Mouse (Mus musculus) heart, postnatal 36 days (tissue): Measurements from ENCODE around the gene Rpa1. TPM values are rescaled to one million over a fixed set of nuclear protein-coding genes. Genes with fewer than 3 reads are reported as not detected.
A peak's percentile ranks its signal among the peaks of the same experiment; 100 is the strongest.
"Not testable (repeated sequence)": the region's sequence is repeated elsewhere in the genome, so short reads cannot be mapped to it uniquely, and the experiment has no call there.

Source experiments
- DNase-seq, 2 experiments: peaks; one replicate each; pipeline ENCODE4 v3.0.0; 2021 to 2022
- intact Hi-C: fragments of 180-260 bp; cut with DNase I; formaldehyde crosslinking; loops from one replicate; pipeline ENCODE4 v1.15.1; 2025
- total RNA-seq, 2 experiments: library from RNA; stranded (reverse); gene quantifications; 2 replicates each; pipeline ENCODE4 v1.2.3; 2021

Gene Rpa1
- total RNA-seq, 2 experiments from 2014 or later, result 55.1 to 63.8 TPM

DNA sequence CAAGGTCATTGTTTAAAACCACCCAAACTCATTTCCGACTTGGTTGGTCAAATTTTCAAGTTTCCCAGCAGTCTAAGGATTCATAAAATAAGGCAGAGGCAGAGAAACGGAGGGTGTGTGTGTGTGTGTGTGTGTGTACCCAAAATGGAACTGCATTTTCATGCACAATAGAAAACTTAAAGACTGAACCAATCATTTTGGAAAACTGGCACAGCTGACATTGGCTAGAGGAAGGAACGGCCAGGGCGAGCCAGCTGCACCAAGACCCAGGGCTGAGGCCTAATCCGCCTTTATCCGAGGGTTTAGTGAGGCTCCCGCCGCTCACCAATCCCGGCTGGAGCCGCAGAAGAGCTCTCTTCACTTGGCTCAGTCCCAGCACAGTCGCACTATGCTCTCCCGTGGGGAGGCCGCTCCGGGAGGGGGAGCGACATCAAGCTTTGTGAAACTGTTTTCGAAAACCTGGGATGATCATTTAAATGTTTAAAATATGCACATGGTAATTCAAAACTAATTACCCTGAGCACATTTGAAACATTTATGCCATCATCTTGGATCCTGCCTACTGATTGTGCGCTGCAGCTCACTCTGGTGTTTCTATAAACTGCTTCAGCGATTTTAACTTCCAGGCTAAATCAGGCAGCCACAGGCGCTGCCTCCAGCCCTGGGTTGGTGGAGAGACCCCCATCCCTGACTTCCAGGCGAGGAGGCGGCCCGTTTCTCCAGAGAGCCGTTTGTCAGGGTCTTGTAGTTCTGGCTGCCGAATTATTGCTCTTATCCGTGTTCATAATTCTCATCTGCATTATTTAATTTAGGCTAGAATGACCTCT, 56.5 kb downstream of the Rpa1 start:
- intact Hi-C loops, result loop anchor here (1.0 to 10.0 kb wide), 5 partner anchors 39 to 345 kb away; partner anchors contain the start of gene Rtn4rl1

DNA sequence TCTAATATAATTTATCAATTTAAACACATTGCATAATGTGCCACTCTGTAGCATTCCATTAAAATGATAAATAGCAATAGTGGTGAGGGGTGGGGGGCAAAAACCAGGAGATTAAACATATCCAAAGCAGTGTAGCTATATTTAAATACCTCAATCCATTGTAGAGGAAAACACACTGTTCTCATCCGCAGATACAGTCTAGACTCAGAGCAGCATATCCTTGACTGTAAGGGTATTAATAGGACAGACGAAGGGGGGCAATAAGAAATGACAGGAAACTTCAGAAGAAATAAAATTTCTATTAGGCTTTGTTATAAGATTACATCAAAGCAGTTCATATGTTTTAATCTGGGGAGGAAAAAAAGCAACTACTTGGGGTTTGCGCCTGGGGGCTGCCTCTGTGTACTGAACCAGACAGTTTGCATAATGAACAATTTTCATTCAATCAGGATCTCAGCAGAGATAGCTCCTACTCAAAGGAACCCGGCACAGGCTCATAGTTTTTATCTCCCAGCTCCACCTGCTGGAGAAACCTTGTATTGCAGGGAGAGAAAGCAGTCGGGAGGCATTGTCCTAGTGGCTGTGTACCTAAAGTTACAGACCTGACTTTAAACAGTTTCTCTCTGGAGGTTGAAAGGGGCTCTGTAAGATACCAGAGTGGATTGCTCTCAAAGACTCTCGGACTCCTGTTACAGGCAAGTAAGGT, 57.4 kb downstream of the Rpa1 start:
- intact Hi-C loops, result loop anchor here (1.0 to 10.0 kb wide), 5 partner anchors 38 to 344 kb away; partner anchors contain the start of gene Rtn4rl1
- peak; percentile 92 to 93 for DNase-seq

More for the DNA sequence above, 56.5 kb downstream of the Rpa1 start:
- no peak for DNase-seq

DNA sequence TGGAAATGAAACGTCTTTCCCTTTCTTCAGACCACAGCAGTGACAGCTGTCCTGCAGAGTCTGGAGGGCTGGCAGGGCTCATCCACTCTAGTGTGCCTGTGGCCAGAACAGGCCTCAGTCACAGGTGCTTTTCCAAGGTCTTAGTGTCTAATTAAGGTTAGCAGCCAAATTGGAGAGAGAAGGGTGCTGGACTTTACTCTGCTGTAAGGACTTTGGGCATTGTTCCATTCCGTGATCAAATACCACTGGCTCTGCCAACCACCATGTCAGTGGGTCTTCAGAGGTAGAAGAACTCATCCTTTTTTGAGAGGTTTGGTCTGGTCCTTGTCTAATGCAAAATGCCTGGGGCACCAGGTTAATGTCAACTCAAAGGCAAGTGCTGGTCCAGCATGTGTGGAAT, 59.0 kb downstream of the Rpa1 start:
- intact Hi-C loops, result no loop called here

DNA sequence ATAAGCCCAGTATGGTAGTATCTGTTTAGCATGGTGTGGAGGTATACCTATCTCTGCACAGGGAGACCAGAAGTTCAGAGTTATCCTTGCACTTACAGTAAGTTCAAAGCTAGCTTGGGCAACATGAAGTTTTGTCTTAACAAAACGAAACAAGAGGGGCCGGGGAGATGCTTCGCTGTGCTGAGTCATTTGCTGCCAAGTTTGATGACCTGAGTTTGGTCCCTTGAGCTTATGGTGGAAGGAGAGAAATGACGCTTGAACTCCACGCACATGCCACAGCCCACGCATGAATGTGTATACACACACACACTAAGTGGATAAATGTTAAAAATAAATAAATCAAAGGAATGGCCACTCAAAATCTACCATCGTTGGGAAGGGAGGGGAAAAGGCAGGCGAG, 59.6 kb downstream of the Rpa1 start:
- no peak for DNase-seq
- intact Hi-C loops, result no loop called here

More for the DNA sequence above, 59.0 kb downstream of the Rpa1 start:
- no peak for DNase-seq

DNA sequence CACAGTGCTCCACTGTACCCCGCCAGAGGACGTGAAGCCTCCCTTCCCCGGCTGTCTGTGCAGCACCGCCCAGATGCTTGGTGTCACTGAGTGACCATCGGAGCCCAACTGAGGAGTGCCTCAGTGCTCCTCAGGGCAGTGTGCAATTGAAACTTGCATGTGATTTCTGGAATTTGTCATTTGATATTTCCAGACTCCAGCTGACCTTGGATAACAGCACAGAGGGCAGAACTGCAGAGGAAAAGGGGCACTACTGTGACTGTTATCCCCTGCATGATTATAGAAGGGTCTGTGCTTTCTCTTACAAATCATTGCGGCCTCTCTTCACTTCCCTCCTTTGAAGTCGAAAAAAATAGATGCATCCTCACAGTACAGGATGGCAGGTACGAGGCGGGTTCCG, 60.2 kb downstream of the Rpa1 start:
- intact Hi-C loops, result no loop called here
- no peak for DNase-seq

DNA sequence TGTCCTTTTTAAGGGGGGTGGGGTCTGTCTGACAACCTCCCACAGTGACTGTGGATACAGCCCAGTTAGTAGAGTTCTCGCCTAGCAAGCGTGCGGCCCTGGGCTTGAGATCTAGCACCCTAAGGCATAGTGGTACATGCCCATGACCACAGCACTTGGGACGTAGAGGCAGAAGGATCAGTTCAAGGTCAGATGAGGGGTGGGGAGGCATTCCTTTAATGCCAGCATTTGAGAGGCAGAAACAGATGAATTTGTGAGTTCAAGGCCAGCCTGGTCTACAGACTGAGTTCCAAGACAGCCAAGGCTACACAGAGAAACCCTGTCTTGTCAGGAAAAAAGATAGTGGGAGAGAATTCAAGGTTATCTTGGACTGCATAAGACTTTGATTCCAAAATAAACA, 61.3 kb downstream of the Rpa1 start:
- no peak for DNase-seq
- intact Hi-C loops, result no loop called here

DNA sequence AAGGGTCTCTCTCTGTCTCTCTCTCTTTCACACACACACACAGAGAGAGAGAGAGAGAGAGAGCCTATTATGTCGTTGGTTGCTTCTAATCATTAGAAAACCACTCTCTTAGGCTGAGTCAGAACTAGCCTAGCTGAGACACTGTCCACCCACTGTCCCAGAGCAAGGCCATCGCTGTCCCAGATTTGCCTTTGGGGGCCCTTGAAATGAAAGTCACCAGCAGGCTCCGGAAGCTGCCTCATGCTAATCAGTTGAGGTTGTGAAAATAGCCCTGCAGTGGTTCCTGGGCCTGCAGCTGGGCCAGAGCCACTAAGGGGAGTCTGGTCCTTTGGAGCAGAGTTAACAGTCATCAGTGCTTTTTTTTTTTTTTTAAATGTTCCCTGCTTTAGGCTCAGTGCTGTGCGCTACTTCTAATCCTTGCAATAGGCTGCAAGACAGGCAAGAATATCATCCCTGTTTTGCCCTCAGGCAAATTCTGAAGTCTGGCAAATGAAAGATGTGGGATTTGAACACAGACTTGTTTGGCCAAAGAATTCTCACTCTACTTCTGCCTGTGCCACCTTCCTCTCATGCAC, 62.1 kb downstream of the Rpa1 start:
- intact Hi-C loops, result no loop called here
- no peak for DNase-seq

DNA sequence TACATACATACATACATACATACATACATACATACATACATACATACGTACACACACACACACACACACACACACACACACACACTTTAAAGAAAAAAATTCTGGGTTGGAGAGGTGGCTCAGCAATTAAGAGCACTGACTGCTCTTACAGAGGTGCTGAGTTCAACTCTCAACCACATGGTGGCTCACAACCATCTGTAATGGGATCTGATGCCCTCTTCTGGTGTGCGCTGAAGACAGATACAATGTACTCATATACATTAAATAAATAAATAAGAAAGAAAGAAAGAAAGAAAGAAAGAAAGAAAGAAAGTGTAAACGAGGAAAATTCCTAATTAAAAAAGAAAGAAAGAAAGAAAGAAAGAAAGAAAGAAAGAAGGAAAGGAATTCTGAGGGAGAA, 64.3 kb downstream of the Rpa1 start:
- intact Hi-C loops, DNase-seq: not testable (repeated sequence)

DNA sequence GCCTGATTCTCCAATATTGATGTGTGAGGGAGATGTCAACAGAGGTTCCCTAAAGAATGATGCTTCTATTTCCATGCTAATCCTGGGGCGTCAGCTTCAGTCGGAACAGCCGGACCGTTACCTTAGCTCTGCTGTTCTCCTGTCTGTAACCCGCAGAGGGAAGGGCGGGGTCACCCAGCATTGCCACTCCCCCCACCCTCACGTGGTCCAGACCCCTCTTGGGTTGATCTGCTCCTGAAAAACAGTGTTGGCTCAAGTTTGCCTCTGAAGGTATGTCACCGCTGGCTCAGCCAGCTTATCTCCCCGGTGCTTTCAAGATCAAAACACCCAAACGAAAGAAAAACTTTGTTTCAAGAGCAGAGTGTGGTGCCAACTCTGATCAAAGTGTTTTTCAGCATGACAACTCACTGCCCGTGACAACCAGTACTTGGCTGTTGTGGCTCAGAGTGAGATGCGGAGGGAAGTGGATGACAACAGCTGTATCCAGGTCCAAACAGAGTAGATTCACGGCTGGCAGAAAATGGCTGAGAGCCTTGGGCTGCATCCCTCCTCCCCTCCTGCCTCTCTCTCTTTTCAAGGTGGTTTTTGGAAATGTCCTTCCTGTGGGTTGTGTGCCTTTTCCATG, 65.5 kb downstream of the Rpa1 start:
- no peak for DNase-seq
- intact Hi-C loops, result no loop called here

DNA sequence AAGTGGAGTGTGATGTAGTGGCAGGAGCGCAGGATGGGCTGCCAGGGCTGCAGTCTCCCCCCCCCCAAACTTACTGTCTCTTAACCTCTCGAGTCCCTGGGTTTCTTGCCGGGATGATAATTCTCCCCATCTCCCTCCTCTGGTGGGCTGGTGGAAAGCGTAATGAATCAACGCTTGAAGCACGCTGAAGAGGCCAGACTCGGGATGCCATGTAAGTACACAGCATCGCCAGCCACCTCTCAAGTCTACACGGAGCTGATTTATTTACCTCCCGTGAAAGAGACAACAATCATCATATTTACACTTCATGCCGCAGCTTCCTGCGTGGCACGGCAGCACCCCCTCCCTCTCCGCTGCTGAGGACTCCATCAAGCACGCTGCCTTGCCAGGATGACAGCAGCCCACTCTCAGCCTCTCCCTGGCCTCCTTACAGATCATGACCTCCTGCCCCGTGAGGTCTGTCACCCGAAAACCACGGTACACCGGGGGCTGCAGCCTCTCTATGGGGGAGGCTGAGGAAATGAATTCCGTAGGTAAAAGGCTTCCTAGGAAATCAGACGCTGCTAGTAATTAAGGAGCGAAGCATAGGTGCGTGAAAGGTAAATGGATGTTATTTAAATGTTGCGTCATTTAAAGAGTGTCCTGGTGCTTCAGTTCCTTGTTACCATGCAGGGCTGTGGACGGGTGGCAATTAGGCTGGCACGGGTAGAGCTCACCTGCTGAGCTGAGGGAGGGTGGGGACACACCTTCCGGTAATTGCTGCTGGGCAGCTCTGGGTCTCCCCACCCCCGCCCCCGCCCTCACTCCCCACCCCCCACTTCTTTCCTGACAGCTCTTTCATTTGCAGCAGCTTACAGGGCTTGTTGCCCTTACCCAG, 66.5 kb downstream of the Rpa1 start:
- no peak for DNase-seq
- intact Hi-C loops, result no loop called here

DNA sequence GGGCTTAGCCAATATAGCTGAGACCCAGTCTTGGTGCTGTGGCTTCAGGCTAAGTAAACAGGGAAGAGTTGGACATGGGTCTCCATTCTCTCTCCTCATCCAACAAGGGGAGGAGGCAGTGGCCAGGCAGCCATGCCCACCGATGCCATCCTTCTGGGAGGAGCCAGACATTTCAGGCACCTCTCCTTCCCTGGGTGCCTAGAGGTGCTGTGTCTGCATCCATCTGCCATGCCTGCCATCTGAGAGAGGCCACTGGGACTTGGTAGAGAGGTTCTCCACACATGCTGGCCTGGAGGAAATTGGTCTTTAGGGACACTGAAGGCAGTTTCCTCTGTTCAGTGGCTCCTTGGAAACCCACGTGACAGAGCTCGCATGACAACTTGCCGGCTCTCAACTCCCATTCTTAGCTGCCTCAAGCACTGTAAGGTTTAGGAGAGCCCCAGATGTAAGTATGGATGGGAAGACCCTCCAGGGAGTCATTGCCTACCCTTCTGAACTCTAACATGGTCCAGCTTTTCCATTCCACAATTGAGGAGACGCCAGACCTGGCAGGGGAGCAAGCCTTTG, 67.6 kb downstream of the Rpa1 start:
- no peak for DNase-seq
- intact Hi-C loops, result no loop called here

DNA sequence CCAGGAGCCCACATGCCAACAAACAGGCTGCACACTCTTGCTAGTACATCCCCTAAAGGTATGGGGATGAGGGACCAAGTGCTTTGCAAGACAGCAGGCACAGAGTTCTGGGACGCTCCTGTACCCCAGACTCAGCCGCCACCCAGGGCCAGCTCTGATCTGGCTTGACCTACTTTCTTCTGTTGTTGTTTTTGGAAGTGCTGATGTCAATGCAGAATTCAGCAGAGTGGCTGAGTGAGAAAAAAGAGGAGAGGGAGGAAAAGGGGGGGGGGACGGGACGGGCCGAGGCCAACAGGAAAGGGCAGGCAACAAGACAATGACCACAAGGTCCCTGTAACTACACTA, 68.1 kb downstream of the Rpa1 start:
- DNase-seq, result no peak
- intact Hi-C loops, result no loop called here

DNA sequence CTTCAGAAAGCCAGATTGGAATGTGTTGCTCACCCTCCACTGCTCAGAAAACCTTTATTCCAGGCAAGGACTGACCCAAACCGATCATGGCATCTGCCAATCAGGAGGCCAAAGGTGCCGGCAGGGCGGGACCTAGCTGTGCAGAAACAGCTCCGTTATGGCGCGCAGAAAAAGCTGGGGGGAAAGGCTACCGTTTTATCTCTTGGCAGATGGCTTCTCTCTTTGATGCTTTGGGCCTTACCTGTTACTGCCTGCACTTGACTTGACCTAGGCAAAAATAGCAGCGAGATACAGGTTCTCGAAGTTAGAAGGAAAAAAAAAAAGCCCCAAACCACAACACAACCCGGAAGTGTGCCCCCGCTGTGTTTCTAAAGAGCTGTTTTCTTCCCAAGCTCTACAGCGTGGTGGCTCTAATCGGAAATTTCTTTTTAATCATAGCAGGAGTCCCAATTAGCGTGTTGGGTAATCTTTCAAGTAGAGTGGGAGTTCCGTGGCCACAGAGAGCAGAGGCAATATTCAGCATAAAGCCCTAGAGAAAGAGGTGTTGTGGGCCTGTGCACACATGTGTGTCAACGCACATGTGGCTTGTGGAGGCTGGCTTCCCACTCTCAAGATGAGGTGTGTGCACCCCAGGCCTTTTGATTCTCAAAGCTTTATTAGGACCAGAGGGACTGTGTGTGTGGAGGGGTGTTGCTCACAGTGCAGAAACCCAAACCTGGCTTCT, 68.6 kb downstream of the Rpa1 start:
- intact Hi-C loops, result no loop called here

DNA sequence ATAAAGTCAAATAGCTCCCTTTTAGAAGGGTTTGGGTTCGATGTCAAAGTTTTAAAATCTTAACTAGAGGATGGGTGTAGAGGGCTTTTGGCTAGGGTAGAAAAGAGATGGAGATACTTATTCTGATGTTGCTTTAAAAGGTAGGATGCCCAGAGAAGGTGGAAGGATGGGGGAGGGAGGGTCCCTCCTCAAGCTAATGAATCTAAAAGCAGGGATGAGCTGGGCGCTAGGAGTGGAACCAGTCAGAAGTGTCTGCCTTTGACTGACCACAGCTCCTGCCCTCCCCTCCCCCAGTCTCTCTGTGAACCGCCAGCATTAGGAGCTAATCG, 69.1 kb downstream of the Rpa1 start:
- intact Hi-C loops, result no loop called here
- no peak for DNase-seq

More for the DNA sequence above, 68.6 kb downstream of the Rpa1 start:
- DNase-seq, result no peak

DNA sequence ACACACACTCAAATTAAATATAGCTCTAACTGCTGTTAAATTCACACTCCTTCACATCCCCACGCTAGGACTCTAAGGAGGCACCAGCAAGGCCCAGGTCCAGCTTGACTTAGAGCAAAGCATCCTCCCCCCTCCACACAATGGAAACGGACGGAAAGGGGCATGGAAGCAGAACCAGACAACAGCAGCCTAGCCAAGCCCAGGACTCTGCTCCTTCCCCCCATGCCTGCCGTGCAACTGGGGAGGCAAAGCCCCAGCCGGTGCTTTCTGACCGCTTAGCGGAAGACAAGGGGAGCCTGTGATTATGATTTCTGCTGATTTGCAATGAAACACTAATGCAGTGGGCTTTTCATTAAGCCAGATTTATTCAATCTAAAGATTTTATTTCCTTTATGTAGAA, 70.0 kb downstream of the Rpa1 start:
- intact Hi-C loops, result no loop called here
- DNase-seq, result no peak

DNA sequence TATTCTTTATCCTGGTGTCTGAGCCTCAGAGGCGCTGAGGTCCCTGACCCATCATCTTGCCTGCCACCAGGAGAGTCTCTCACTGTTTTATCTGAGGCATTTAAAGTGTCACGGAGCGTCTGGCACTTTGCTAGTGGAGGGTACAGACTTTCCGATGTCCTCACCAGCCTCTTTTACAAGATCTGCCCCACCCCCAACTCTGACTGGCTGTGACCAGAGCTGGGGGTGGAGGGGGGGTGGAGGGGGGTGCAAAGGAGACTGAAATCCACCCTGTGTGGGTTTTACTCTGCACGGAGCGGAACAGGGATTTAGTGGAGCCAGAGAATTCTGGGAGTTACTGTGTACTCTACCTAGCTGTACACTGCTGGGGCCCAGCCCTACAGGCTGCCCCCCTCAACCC, 73.1 kb downstream of the Rpa1 start:
- intact Hi-C loops, result no loop called here
- DNase-seq, result no peak

DNA sequence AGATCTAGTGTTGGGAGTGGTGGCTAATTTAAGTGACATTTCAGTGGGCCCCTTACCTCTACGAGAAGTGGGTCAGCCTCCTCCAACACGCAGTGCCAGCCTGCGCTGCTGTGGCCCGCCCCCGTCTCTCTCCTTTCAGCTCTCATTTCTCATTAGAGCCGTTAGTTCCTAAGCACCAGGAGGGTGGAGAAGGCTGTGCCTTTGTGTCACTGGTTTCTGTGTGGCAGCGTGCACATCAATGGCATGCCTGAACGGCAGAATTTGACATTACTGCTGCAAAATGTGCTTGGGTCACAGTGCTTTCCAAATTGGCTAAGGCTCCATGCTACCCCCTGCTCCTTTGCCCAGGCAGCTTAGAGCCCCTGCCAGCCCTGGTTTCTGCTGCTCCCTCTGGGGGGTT, 74.7 kb downstream of the Rpa1 start:
- DNase-seq, result no peak
- intact Hi-C loops, result no loop called here

DNA sequence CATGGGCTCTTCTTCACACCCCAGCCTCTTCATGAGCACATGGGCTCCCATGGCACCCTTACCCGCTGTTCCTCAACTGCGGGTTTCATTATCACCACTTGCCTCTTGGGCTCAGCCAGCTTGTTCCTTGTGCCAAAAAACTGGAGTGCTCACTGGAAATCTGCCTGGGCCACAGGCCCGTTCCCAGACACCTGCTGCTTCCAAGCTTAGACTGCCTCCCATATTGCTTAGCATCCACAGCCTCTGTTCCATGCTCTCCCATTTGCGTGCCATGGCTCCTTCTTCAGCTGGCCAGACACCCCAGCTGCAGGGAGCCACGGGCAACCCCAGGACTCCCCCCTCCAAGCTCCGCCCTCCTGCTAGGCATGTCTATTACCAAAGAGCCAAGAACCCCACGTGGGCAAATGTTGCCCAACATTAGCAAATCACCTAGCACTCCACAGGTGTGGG, 77.1 kb downstream of the Rpa1 start:
- peak; percentile 59 to 65 for DNase-seq
- intact Hi-C loops, result no loop called here

DNA sequence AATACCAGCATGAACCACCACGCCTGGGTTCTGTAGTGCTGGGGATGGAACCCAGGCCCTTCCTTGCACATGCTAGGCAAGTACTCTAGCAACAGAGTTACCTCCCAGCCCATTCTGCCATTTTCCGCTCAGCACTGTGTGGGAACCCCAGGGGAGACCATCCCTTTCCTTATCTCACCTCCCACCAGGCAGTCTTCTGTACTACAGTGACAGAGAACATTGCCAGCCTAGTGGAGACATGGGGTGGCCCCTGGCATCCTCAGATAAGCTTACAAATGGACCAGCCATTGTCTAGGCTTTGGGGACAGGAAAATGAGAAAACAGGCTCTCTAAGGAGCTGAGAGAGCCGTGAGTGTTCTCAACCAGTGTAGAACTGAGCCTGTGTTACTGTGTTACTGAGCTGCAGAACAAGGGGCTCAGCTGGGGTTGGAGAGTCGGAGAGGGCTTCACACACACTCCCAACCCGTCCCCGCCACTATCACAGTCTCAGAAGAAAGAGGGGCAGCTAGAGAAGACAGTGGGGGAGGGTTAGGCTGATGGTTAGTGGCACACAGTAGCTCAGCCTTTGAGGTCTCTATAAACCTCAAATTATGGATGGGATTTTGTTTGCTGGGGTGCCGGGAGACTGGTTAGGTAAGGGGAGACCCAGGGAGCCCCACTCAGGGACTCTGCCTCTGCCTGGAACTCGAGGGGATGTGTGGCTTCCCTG, 77.7 kb downstream of the Rpa1 start:
- no peak for DNase-seq
- intact Hi-C loops, result no loop called here
